Mouse (Mus musculus): ENCODE results near the gene Kpna4. TPM values are rescaled to one million over a fixed set of nuclear protein-coding genes. Genes with fewer than 3 reads are reported as not detected.

The Kpna4 gene
- polyA plus RNA-seq, 1 experiment from 2014 or later, result 21.8 TPM

DNA sequence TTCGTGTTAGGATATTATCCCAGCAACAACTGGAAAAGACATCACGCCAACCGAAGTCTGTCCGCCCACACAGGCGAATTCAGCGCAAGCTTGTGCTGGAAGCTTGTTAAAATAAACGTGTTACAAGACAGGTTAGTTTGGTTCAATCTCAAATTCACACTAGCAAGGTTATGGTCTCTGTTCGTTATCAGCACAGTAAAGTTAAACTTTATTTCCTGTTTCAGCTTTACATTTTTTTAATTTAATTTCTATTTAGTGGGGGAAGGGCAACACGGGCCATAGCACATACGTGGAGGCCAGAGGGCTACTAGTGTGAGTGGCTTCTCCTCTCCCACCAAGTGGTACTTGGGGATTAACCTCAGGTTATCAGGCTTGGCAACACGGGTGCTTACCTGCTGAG lies 75.0 kb downstream of the Kpna4 start:
- no peak for ATAC-seq (ENCODE audit: low FRiP score, low TSS enrichment)

DNA sequence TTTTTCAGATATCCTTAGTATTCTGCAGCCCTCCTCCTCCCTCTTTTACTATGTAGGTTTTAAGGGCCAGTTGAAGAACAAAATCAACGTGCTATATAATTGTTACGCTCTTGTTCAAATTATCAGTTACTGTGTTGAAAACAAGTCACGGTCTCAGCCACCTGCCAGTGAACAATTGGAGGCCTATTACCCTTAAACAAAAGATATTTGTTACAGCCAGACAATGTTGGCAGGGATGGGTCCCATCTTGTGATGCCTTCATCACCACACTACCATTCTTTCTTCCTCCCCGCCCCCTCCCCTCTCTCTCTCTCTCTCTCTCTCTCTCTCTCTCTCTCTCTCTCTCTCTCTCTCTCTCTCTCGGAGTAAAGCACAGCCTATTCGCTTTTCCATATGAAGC lies 77.9 kb downstream of the Kpna4 start:
- Histone ChIP-seq H3K4me3 (ENCODE audit: low read depth, low read length) (no peak overlapping the region), H3K9me3 (ENCODE audit: control insufficient read depth, low read length) (no peaks in the 10 kb centered on the region), H3K36me3 (ENCODE audit: control insufficient read depth, insufficient read depth, low read length) (no peaks in the 10 kb centered on the region), H3K4me2 (replicated peaks; ENCODE audit: low read depth) (no peak overlapping the region), H3K27me3 (ENCODE audit: control insufficient read depth, insufficient read depth, low read length) (no peaks in the 10 kb centered on the region), H3K27ac (replicated peaks) (no peak overlapping the region), H3K4me1 (replicated peaks; ENCODE audit: control insufficient read depth, insufficient read depth) (no peaks in the 10 kb centered on the region), H3K9ac (ENCODE audit: low read length) (no peak overlapping the region)
- ATAC-seq (ENCODE audit: low FRiP score, low TSS enrichment) (no peak), DNase-seq (ENCODE audit: low spot score) (no peak)
- 77% methylated on average over 6 of the region's 6 CpGs for WGBS
- no peak for TF ChIP-seq EP300 (optimal IDR thresholded peaks at IDR 0.05)
- no peak for TF ChIP-seq CTCF (IDR thresholded peaks at IDR 0.05; ENCODE audit: low read depth)

More for the DNA sequence above, 75.0 kb downstream of the Kpna4 start:
- H3K9me3 ChIP-seq (ENCODE audit: control insufficient read depth, low read length), result no peaks in the 10 kb centered on the region
- DNase-seq (ENCODE audit: low spot score), result no peak
- TF ChIP-seq CTCF (IDR thresholded peaks at IDR 0.05; ENCODE audit: low read depth) (no peak), EP300 (optimal IDR thresholded peaks at IDR 0.05) (no peak)
- H3K4me1 ChIP-seq (replicated peaks; ENCODE audit: control insufficient read depth, insufficient read depth), result no peaks in the 10 kb centered on the region
- no peak overlapping the region for H3K4me3 ChIP-seq (ENCODE audit: low read depth, low read length)
- WGBS, result 89% methylated on average over 11 of the region's 11 CpGs
- H3K27me3 ChIP-seq (ENCODE audit: control insufficient read depth, insufficient read depth, low read length), result no peaks in the 10 kb centered on the region
- H3K27ac ChIP-seq (replicated peaks), result no peak overlapping the region
- no peak overlapping the region for H3K9ac ChIP-seq (ENCODE audit: low read length)
- no peak overlapping the region for H3K4me2 ChIP-seq (replicated peaks; ENCODE audit: low read depth)
- H3K36me3 ChIP-seq (ENCODE audit: control insufficient read depth, insufficient read depth, low read length), result no peaks in the 10 kb centered on the region

DNA sequence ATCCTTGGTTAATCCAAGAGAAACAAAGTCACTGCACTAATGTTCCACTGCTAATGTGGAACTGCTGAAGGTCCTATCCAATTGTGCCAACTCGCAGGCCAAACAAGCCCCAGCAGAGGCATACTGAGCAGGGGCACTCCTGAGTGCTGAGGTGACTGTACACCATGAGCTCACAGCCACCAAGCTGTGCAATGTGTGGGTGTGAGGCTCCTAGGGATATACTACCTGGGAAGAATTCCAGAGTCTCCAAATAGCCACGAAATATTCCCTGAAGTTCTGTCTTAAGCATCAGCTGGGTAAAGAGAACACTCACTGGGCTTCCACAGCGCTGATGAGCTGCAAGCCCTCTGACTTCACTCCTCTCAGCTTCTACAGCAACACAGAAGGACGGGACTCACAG lies 79.2 kb downstream of the Kpna4 start:
- ATAC-seq (ENCODE audit: low FRiP score, low TSS enrichment) (no peak), DNase-seq (ENCODE audit: low spot score) (no peak)
- Histone ChIP-seq H3K36me3 (ENCODE audit: control insufficient read depth, insufficient read depth, low read length) (no peaks in the 10 kb centered on the region), H3K27me3 (ENCODE audit: control insufficient read depth, insufficient read depth, low read length) (no peaks in the 10 kb centered on the region), H3K9ac (ENCODE audit: low read length) (no peak overlapping the region), H3K4me2 (replicated peaks; ENCODE audit: low read depth) (no peak overlapping the region), H3K9me3 (ENCODE audit: control insufficient read depth, low read length) (no peaks in the 10 kb centered on the region), H3K4me3 (ENCODE audit: low read depth, low read length) (no peak overlapping the region), H3K27ac (replicated peaks) (no peak overlapping the region), H3K4me1 (replicated peaks; ENCODE audit: control insufficient read depth, insufficient read depth) (no peaks in the 10 kb centered on the region)
- 77% methylated on average over 4 of the region's 4 CpGs for WGBS
- TF ChIP-seq CTCF (IDR thresholded peaks at IDR 0.05; ENCODE audit: low read depth) (no peak), EP300 (optimal IDR thresholded peaks at IDR 0.05) (no peak)

DNA sequence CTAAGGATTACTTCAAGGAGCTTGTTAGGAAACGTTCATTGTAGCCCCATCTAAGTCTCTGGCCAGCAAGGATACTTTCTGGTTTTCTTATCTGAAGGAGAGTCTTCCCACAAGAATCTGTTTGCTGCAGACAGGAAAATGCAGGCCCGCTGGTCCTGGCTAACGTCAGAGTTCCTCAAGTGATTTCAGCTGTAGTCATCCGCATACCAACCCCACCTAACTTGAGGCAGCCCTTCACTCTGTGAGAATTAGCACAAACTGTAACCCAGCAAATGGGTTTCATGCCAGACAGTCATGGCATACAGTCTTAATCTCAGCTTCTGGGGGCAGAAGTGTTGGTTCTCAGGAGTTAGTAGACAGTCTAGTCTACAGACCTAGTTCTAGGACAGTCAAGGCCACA lies 80.4 kb downstream of the Kpna4 start:
- TF ChIP-seq CTCF (IDR thresholded peaks at IDR 0.05; ENCODE audit: low read depth) (no peak), EP300 (optimal IDR thresholded peaks at IDR 0.05) (no peak)
- H3K27me3 ChIP-seq (ENCODE audit: control insufficient read depth, insufficient read depth, low read length), result no peaks in the 10 kb centered on the region
- ATAC-seq (ENCODE audit: low FRiP score, low TSS enrichment) (no peak), DNase-seq (ENCODE audit: low spot score) (no peak)
- no peak overlapping the region for H3K9ac ChIP-seq (ENCODE audit: low read length)
- 77% methylated on average over 4 of the region's 4 CpGs for WGBS
- no peaks in the 10 kb centered on the region for H3K36me3 ChIP-seq (ENCODE audit: control insufficient read depth, insufficient read depth, low read length)
- H3K4me3 ChIP-seq (ENCODE audit: low read depth, low read length), result no peak overlapping the region
- no peak overlapping the region for H3K4me2 ChIP-seq (replicated peaks; ENCODE audit: low read depth)
- no peak overlapping the region for H3K27ac ChIP-seq (replicated peaks)
- H3K9me3 ChIP-seq (ENCODE audit: control insufficient read depth, low read length), result no peaks in the 10 kb centered on the region
- H3K4me1 ChIP-seq (replicated peaks; ENCODE audit: control insufficient read depth, insufficient read depth), result no peaks in the 10 kb centered on the region

DNA sequence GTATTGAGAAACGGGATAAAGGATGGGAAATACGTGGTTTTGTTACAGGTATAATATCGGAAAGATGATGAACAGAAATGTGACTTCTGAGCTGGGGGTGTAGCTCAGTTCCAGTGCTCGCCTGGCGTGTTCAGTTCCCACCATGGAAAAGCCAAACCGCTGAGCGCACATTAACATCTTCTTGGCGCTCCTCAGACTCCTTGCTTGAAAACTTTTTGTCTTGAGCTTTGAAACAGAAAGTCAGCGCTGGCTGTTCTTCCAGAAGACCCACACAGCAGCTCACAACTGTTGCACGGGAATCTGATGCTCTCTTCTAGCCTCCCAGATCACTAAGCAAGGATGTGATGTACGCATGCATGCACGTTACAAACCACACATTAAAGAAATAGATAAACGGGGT lies 81.2 kb downstream of the Kpna4 start:
- Histone ChIP-seq H3K4me1 (replicated peaks; ENCODE audit: control insufficient read depth, insufficient read depth) (no peaks in the 10 kb centered on the region), H3K9me3 (ENCODE audit: control insufficient read depth, low read length) (no peaks in the 10 kb centered on the region), H3K27ac (replicated peaks) (no peak overlapping the region), H3K4me2 (replicated peaks; ENCODE audit: low read depth) (peak overlapping the region; percentile 81), H3K4me3 (ENCODE audit: low read depth, low read length) (peak overlapping the region; percentile 83), H3K36me3 (ENCODE audit: control insufficient read depth, insufficient read depth, low read length) (no peaks in the 10 kb centered on the region), H3K27me3 (ENCODE audit: control insufficient read depth, insufficient read depth, low read length) (no peaks in the 10 kb centered on the region), H3K9ac (ENCODE audit: low read length) (no peak overlapping the region)
- TF ChIP-seq EP300 (optimal IDR thresholded peaks at IDR 0.05), result no peak
- TF ChIP-seq CTCF (IDR thresholded peaks at IDR 0.05; ENCODE audit: low read depth), result no peak
- DNase-seq (ENCODE audit: low spot score), result no peak
- 32% methylated on average over 13 of the region's 13 CpGs for WGBS
- no peak for ATAC-seq (ENCODE audit: low FRiP score, low TSS enrichment)

DNA sequence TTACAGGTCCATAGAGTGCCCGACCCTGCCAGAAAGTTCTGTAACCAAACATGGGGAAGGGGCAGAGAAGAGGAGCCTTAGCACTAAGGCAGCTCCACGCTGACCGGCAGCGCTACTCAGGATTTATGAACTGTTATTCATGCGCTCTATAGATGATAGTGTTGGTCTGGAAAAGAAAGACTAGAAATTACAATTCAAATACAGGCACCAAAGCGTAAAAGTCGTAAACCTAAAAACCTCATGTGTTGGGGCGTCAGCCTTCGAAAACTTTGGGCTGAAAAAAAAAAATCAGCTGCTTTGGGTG lies 81.6 kb downstream of the Kpna4 start:
- no peak for DNase-seq (ENCODE audit: low spot score)
- Histone ChIP-seq H3K4me2 (replicated peaks; ENCODE audit: low read depth) (peak overlapping the region; percentile 81), H3K27ac (replicated peaks) (peak overlapping the region; percentile 84), H3K27me3 (ENCODE audit: control insufficient read depth, insufficient read depth, low read length) (no peaks in the 10 kb centered on the region), H3K36me3 (ENCODE audit: control insufficient read depth, insufficient read depth, low read length) (no peaks in the 10 kb centered on the region), H3K9me3 (ENCODE audit: control insufficient read depth, low read length) (no peaks in the 10 kb centered on the region), H3K4me1 (replicated peaks; ENCODE audit: control insufficient read depth, insufficient read depth) (no peaks in the 10 kb centered on the region), H3K9ac (ENCODE audit: low read length) (peak overlapping the region; percentile 68), H3K4me3 (ENCODE audit: low read depth, low read length) (peak overlapping the region; percentile 83)
- 4% methylated on average over 9 of the region's 9 CpGs for WGBS
- TF ChIP-seq EP300 (optimal IDR thresholded peaks at IDR 0.05), result no peak
- TF ChIP-seq CTCF (IDR thresholded peaks at IDR 0.05; ENCODE audit: low read depth), result no peak
- ATAC-seq (ENCODE audit: low FRiP score, low TSS enrichment), result no peak
